Mouse (Mus musculus): ENCODE measurements at regions not wholly inside any gene's neighbourhood (a gene's known extent, or its start where the extent isn't known, plus 50 kb on each side); places are given as distances from the start of the nearest gene placed in this dataset.

- H3K9me3 ChIP-seq (replicated peaks; ENCODE audit: low read length): no peaks in the 10 kb centered on the region
- no peak overlapping the region for H3K27ac ChIP-seq (ENCODE audit: insufficient read depth, low read depth)
- H3K4me1 ChIP-seq (ENCODE audit: control insufficient read depth in 1 of 2, insufficient read depth in 2 of 2): peaks cover 10 to 16% of the 10 kb centered on the region in 2 experiments; a peak in 3 of 4 replicates
- H3K4me2 ChIP-seq (ENCODE audit: insufficient read depth, low read depth, poor library complexity, severe bottlenecking): no peak overlapping the region
- TF ChIP-seq EP300 (IDR thresholded peaks at IDR 0.05; ENCODE audit: low read length): no peak
- TF ChIP-seq TCF12 (IDR thresholded peaks at IDR 0.05; ENCODE audit: low read depth, low read length): no peak
- TF ChIP-seq JUND (conservative IDR thresholded peaks at IDR 0.05; ENCODE audit: low read depth, low read length): no peak
- TF ChIP-seq JUN (IDR thresholded peaks at IDR 0.05; ENCODE audit: insufficient read depth, low read depth, low read length): no peak
- no peak for TF ChIP-seq MXI1 (IDR thresholded peaks at IDR 0.05; ENCODE audit: low read depth, low read length)
- no peaks in the 10 kb centered on the region for H3K36me3 ChIP-seq (replicated peaks in 1 of 2; ENCODE audit: control insufficient read depth in 1 of 2, insufficient read depth in 1 of 2, low read length in 1 of 2)
- H3K9ac ChIP-seq (ENCODE audit: insufficient read depth, low read depth): no peak overlapping the region
- no peak overlapping the region for H3K4me3 ChIP-seq (replicated peaks in 1 of 3; ENCODE audit: low read depth in 2 of 3, low read length in 2 of 3, poor library complexity in 1 of 3)
- dilution Hi-C loops (cut with MboI; ENCODE audit: extremely low pct_ligation_motif_present, extremely low pct_unique_long_range_greater_than_20kb, low sequenced_read_pairs): no loop called here
- H3K79me2 ChIP-seq (replicated peaks; ENCODE audit: control insufficient read depth, extremely low read depth, insufficient read depth, poor library complexity, severe bottlenecking): no peaks in the 10 kb centered on the region
- H3K27me3 ChIP-seq (replicated peaks): no peaks in the 10 kb centered on the region
- DNase-seq (ENCODE audit: extremely low read depth): no peak
- in situ Hi-C loops (cut with MboI; ENCODE audit: low pct_ligation_motif_present, low pct_unique_long_range_greater_than_20kb, low sequenced_read_pairs): loop anchor here (5.0 kb wide), 1 partner anchor 33 kb away; no protein-coding TSS in a partner anchor
Observed at GRCm38 (mm10) chr14:54178856-54179255, 75.0 kb downstream of the Dad1 start.

GRCm38 (mm10) chr14:54176469-54176868, 77.4 kb downstream of the Dad1 start:
- H3K79me2 ChIP-seq (replicated peaks; ENCODE audit: control insufficient read depth, extremely low read depth, insufficient read depth, poor library complexity, severe bottlenecking): no peaks in the 10 kb centered on the region
- H3K27me3 ChIP-seq (replicated peaks): no peaks in the 10 kb centered on the region
- H3K36me3 ChIP-seq (replicated peaks in 1 of 2; ENCODE audit: control insufficient read depth in 1 of 2, insufficient read depth in 1 of 2, low read length in 1 of 2): no peaks in the 10 kb centered on the region
- no peak for DNase-seq (ENCODE audit: extremely low read depth)
- TF ChIP-seq MEF2A (IDR thresholded peaks at IDR 0.05; ENCODE audit: borderline replicate concordance, low read depth, low read length): no peak
- no peak for TF ChIP-seq EP300 (IDR thresholded peaks at IDR 0.05; ENCODE audit: low read length)
- no peak for TF ChIP-seq ZKSCAN1 (IDR thresholded peaks at IDR 0.05; ENCODE audit: borderline replicate concordance, low read depth, low read length)
- no peak for TF ChIP-seq MXI1 (IDR thresholded peaks at IDR 0.05; ENCODE audit: low read depth, low read length)
- no peak for TF ChIP-seq TBP (conservative IDR thresholded peaks at IDR 0.05; ENCODE audit: low read depth, low read length)
- no peak for TF ChIP-seq USF1 (IDR thresholded peaks at IDR 0.05; ENCODE audit: low read depth, low read length)
- no peak for TF ChIP-seq IRF4 (IDR thresholded peaks at IDR 0.05; ENCODE audit: low read depth, low read length)
- no peak for TF ChIP-seq SIN3A (IDR thresholded peaks at IDR 0.05; ENCODE audit: low read length)
- no peak for TF ChIP-seq GABPA (IDR thresholded peaks at IDR 0.05; ENCODE audit: insufficient replicate concordance, low read depth, low read length)
- no peak for TF ChIP-seq CHD1 (IDR thresholded peaks at IDR 0.05; ENCODE audit: low read depth, low read length)
- no peak for TF ChIP-seq NRF1 (IDR thresholded peaks at IDR 0.05; ENCODE audit: low read depth, low read length)
- no peak for TF ChIP-seq TCF12 (IDR thresholded peaks at IDR 0.05; ENCODE audit: low read depth, low read length)
- H3K4me1 ChIP-seq (ENCODE audit: control insufficient read depth in 1 of 2, insufficient read depth in 2 of 2): peaks cover 10 to 18% of the 10 kb centered on the region in 2 experiments; a peak in 3 of 4 replicates
- H3K27ac ChIP-seq (ENCODE audit: insufficient read depth, low read depth): no peak overlapping the region
- in situ Hi-C loops (cut with MboI; ENCODE audit: low pct_ligation_motif_present, low pct_unique_long_range_greater_than_20kb, low sequenced_read_pairs): loop anchor here (5.0 kb wide), 1 partner anchor 36 kb away; no protein-coding TSS in a partner anchor
- H3K9ac ChIP-seq (ENCODE audit: insufficient read depth, low read depth): no peak overlapping the region
- no peaks in the 10 kb centered on the region for H3K9me3 ChIP-seq (replicated peaks; ENCODE audit: low read length)
- peak overlapping the region; percentile 8; the same call in 1 of the 2 replicates for H3K4me2 ChIP-seq (ENCODE audit: insufficient read depth, low read depth, poor library complexity, severe bottlenecking)
- H3K4me3 ChIP-seq (replicated peaks in 1 of 3; ENCODE audit: low read depth in 2 of 3, low read length in 2 of 3, poor library complexity in 1 of 3): no peak overlapping the region
- dilution Hi-C loops (cut with MboI; ENCODE audit: extremely low pct_ligation_motif_present, extremely low pct_unique_long_range_greater_than_20kb, low sequenced_read_pairs): no loop called here
